Mouse (Mus musculus): Measurements from ENCODE around the gene Prss21. TPM values are rescaled to one million over a fixed set of nuclear protein-coding genes. Genes with fewer than 3 reads are reported as not detected.

Gene Prss21
- not detected in 2 replicates for polyA plus RNA-seq (2015; fragmentation: Nextera tagmentation; extraction: Ambion mirVana)

- Histone ChIP-seq H3K4me3 (no peak within 1 kb of the TSS), H3K9ac (no peak within 1 kb of the TSS), H3K27me3 (no peaks in the 10 kb centered on the region), H3K36me3 (no peaks in the 10 kb centered on the region), H3K9me3 (0 out of 2 replicates have a peak, but pooled peaks cover 2% of the 10 kb centered on the region), H3K4me2 (no peak within 1 kb of the TSS), H3K4me1 (no peaks in the 10 kb centered on the region), H3K27ac (no peak within 1 kb of the TSS)
- 83% methylated on average over 15 of the region's 15 CpGs for WGBS
- ATAC-seq (ENCODE audit: insufficient number of reproducible peaks, insufficient read depth, low FRiP score, low TSS enrichment, low read depth): no peak
Observed at GRCm38 (mm10) chr17:23867756-23868155, at the start of gene Prss21. TSS of gene Prss21 (plus strand) at chr17:23868056.

GRCm38 (mm10) chr17:23818579-23818978 is 49.3 kb upstream of the Prss21 start:
- ATAC-seq (ENCODE audit: insufficient number of reproducible peaks, insufficient read depth, low FRiP score, low TSS enrichment, low read depth): no peak
- peaks cover 99% of the 10 kb centered on the region for H3K36me3 ChIP-seq
- no peaks in the 10 kb centered on the region for H3K4me1 ChIP-seq
- 97% methylated on average over 8 of the region's 8 CpGs for WGBS
- no peaks in the 10 kb centered on the region for H3K27me3 ChIP-seq
- H3K9me3 ChIP-seq: peaks cover 32% of the 10 kb centered on the region
- H3K4me2 ChIP-seq: no peak overlapping the region
- no peak overlapping the region for H3K4me3 ChIP-seq
- H3K9ac ChIP-seq: no peak overlapping the region
- H3K27ac ChIP-seq: no peak overlapping the region

- Histone ChIP-seq H3K27me3 (no peaks in the 10 kb centered on the region), H3K4me3 (no peak overlapping the region), H3K4me1 (no peaks in the 10 kb centered on the region), H3K36me3 (peaks cover 99% of the 10 kb centered on the region), H3K4me2 (no peak overlapping the region), H3K9ac (no peak overlapping the region), H3K9me3 (peaks cover 32% of the 10 kb centered on the region), H3K27ac (no peak overlapping the region)
- no peak for ATAC-seq (ENCODE audit: insufficient number of reproducible peaks, insufficient read depth, low FRiP score, low TSS enrichment, low read depth)
- 98% methylated on average over 25 of the region's 25 CpGs for WGBS
Observed at GRCm38 (mm10) chr17:23819235-23819634, 48.6 kb upstream of the Prss21 start.

GRCm38 (mm10) chr17:23820731-23821130 is 47.1 kb upstream of the Prss21 start:
- no peaks in the 10 kb centered on the region for H3K4me1 ChIP-seq
- 95% methylated on average over 5 of the region's 5 CpGs for WGBS
- ATAC-seq (ENCODE audit: insufficient number of reproducible peaks, insufficient read depth, low FRiP score, low TSS enrichment, low read depth): no peak
- H3K27ac ChIP-seq: no peak overlapping the region
- H3K9ac ChIP-seq: no peak overlapping the region
- H3K4me2 ChIP-seq: no peak overlapping the region
- peaks cover 32% of the 10 kb centered on the region for H3K9me3 ChIP-seq
- peaks cover 99% of the 10 kb centered on the region for H3K36me3 ChIP-seq
- H3K4me3 ChIP-seq: no peak overlapping the region
- H3K27me3 ChIP-seq: no peaks in the 10 kb centered on the region

GRCm38 (mm10) chr17:23822094-23822493 is 45.8 kb upstream of the Prss21 start:
- no peak overlapping the region for H3K4me3 ChIP-seq
- H3K9me3 ChIP-seq: peaks cover 26% of the 10 kb centered on the region
- H3K27ac ChIP-seq: no peak overlapping the region
- no peak for ATAC-seq (ENCODE audit: insufficient number of reproducible peaks, insufficient read depth, low FRiP score, low TSS enrichment, low read depth)
- no peaks in the 10 kb centered on the region for H3K27me3 ChIP-seq
- WGBS: 69% methylated on average over 6 of the region's 6 CpGs
- no peak overlapping the region for H3K4me2 ChIP-seq
- H3K36me3 ChIP-seq: peaks cover 99% of the 10 kb centered on the region
- H3K9ac ChIP-seq: no peak overlapping the region
- peaks cover 2% of the 10 kb centered on the region for H3K4me1 ChIP-seq

GRCm38 (mm10) chr17:23823018-23823417 is 44.8 kb upstream of the Prss21 start:
- H3K27ac ChIP-seq: no peak overlapping the region

GRCm38 (mm10) chr17:23823614-23824013 is 44.2 kb upstream of the Prss21 start:
- H3K4me3 ChIP-seq: no peak overlapping the region
- no peak; the same call in 1 of the 2 replicates for ATAC-seq (ENCODE audit: insufficient number of reproducible peaks, insufficient read depth, low FRiP score, low TSS enrichment, low read depth)
- no peaks in the 10 kb centered on the region for H3K27me3 ChIP-seq
- H3K27ac ChIP-seq: no peak overlapping the region
- H3K36me3 ChIP-seq: peaks cover 87% of the 10 kb centered on the region
- no peak overlapping the region for H3K4me2 ChIP-seq
- 88% methylated on average over 12 of the region's 12 CpGs for WGBS
- no peak overlapping the region for H3K9ac ChIP-seq
- peaks cover 14% of the 10 kb centered on the region for H3K9me3 ChIP-seq
- peaks cover 15% of the 10 kb centered on the region for H3K4me1 ChIP-seq

More at GRCm38 (mm10) chr17:23823018-23823417, 44.8 kb upstream of the Prss21 start:
- 85% methylated on average over 16 of the region's 16 CpGs for WGBS
- H3K27me3 ChIP-seq: no peaks in the 10 kb centered on the region
- H3K4me1 ChIP-seq: peaks cover 11% of the 10 kb centered on the region
- ATAC-seq (ENCODE audit: insufficient number of reproducible peaks, insufficient read depth, low FRiP score, low TSS enrichment, low read depth): no peak
- peaks cover 93% of the 10 kb centered on the region for H3K36me3 ChIP-seq
- no peak overlapping the region for H3K4me3 ChIP-seq
- H3K9me3 ChIP-seq: peaks cover 20% of the 10 kb centered on the region
- no peak overlapping the region for H3K4me2 ChIP-seq
- H3K9ac ChIP-seq: no peak overlapping the region

- Histone ChIP-seq H3K27me3 (0 out of 2 replicates have a peak, but pooled peaks cover 3% of the 10 kb centered on the region), H3K4me2 (no peak overlapping the region), H3K4me1 (peaks cover 20% of the 10 kb centered on the region), H3K9ac (no peak overlapping the region), H3K36me3 (peaks cover 68% of the 10 kb centered on the region), H3K27ac (no peak overlapping the region), H3K9me3 (no peaks in the 10 kb centered on the region), H3K4me3 (no peak overlapping the region)
- WGBS: 88% methylated on average over 4 of the region's 4 CpGs
- ATAC-seq (ENCODE audit: insufficient number of reproducible peaks, insufficient read depth, low FRiP score, low TSS enrichment, low read depth): no peak
Observed at GRCm38 (mm10) chr17:23825591-23825990, 42.3 kb upstream of the Prss21 start.

- Histone ChIP-seq H3K4me3 (peak overlapping the region; percentile 87), H3K9me3 (no peaks in the 10 kb centered on the region), H3K27me3 (peaks cover 19% of the 10 kb centered on the region), H3K27ac (peak overlapping the region; percentile 95), H3K4me2 (peak overlapping the region; percentile 71), H3K4me1 (peaks cover 20% of the 10 kb centered on the region), H3K9ac (peak overlapping the region; percentile 93), H3K36me3 (peaks cover 39% of the 10 kb centered on the region)
- under 1% methylated on average over 47 of the region's 47 CpGs for WGBS
- peak; percentile 45 for ATAC-seq (ENCODE audit: insufficient number of reproducible peaks, insufficient read depth, low FRiP score, low TSS enrichment, low read depth)
Observed at GRCm38 (mm10) chr17:23828271-23829001, 39.4 kb upstream of the Prss21 start.

GRCm38 (mm10) chr17:23829064-23829619 is 38.7 kb upstream of the Prss21 start, which contains the start of gene Elob:
TSS of gene Elob (minus strand) at chr17:23829136.
- H3K4me1 ChIP-seq: peaks cover 20% of the 10 kb centered on the region
- peaks cover 27% of the 10 kb centered on the region for H3K27me3 ChIP-seq
- H3K9ac ChIP-seq: peak within 1 kb of the TSS; percentile 93
- H3K9me3 ChIP-seq: no peaks in the 10 kb centered on the region
- peak within 1 kb of the TSS; percentile 95 for H3K27ac ChIP-seq
- peak within 1 kb of the TSS; percentile 71 for H3K4me2 ChIP-seq
- H3K4me3 ChIP-seq: peak within 1 kb of the TSS; percentile 87
- peaks cover 32% of the 10 kb centered on the region for H3K36me3 ChIP-seq
- peak; percentile 91 for ATAC-seq (ENCODE audit: insufficient number of reproducible peaks, insufficient read depth, low FRiP score, low TSS enrichment, low read depth)
- under 1% methylated on average over 36 of the region's 42 CpGs for WGBS

GRCm38 (mm10) chr17:23831201-23831600 is 36.7 kb upstream of the Prss21 start:
- Histone ChIP-seq H3K9ac (no peak overlapping the region), H3K36me3 (peaks cover 12% of the 10 kb centered on the region), H3K27ac (no peak overlapping the region), H3K4me3 (no peak overlapping the region), H3K9me3 (no peaks in the 10 kb centered on the region), H3K4me2 (no peak overlapping the region), H3K4me1 (peaks cover 20% of the 10 kb centered on the region), H3K27me3 (peaks cover 40% of the 10 kb centered on the region)
- WGBS: 88% methylated on average over 1 of the region's 1 CpGs
- no peak for ATAC-seq (ENCODE audit: insufficient number of reproducible peaks, insufficient read depth, low FRiP score, low TSS enrichment, low read depth)

All from embryonic facial prominence, embryonic 13.5 days (tissue).